In the genomic region with DNA sequence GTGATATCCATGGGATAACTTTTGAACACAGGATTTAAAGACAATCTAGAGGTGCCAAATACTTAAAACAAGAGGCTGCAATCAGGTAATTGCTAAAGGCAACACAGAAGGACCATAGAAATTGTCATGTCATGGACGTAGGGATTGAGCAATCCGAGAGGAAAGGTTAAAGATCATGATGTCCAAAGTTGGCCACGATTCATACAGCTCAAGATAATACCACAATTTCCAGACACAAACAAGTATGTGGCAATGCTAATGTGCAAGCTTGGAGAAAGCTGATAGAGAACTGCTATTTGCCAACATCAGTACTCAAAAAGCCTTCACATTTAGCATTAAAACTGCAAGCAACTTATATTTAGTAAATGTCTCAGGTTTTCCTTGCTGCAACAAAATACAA, we compare ENCODE assay signal across 31 mouse cellular contexts. TPM values are rescaled to one million over a fixed set of nuclear protein-coding genes. Genes with fewer than 3 reads are reported as not detected.
DNase-seq lines count a peak whose midpoint lies in the region; ATAC-seq and TF ChIP-seq lines count a peak whose summit lies in the region.
"Had no signal": no experiment of that assay in that cellular context is flagged by ENCODE, and none has a peak within 500 bp of the region (broad histone marks: within the 10 kb centered on the region; RNA-seq: fewer than 3 reads in every experiment).

No protein-coding gene starts in this region.

- no peaks in the 10 kb centered on the region for H3K36me3 ChIP-seq in intestine, embryonic 16.5 days (ENCODE audit: control insufficient read depth, insufficient read depth, low read length)
- no peaks in the 10 kb centered on the region for H3K36me3 ChIP-seq in intestine, embryonic 15.5 days
- no peaks in the 10 kb centered on the region for H3K36me3 ChIP-seq in liver, postnatal 0 days (replicated peaks; ENCODE audit: insufficient read depth, low read length)
- H3K36me3 ChIP-seq: heart, embryonic 12.5 days; heart, embryonic 15.5 days; hindbrain, embryonic 10.5 days had no signal

- H3K4me1 ChIP-seq in intestine, embryonic 16.5 days (ENCODE audit: control insufficient read depth, insufficient read depth, low read length) = no peaks in the 10 kb centered on the region
- no peaks in the 10 kb centered on the region for H3K4me1 ChIP-seq in intestine, embryonic 15.5 days (replicated peaks)
- 0 out of 2 replicates have a peak, but pooled peaks cover 3% of the 10 kb centered on the region for H3K4me1 ChIP-seq in liver, postnatal 0 days (ENCODE audit: insufficient read depth)
- H3K4me1 ChIP-seq: heart, embryonic 12.5 days; heart, embryonic 15.5 days; hindbrain, embryonic 10.5 days had no signal

- ATAC-seq in intestine, embryonic 16.5 days = peak; percentile 46; the same call in 1 of the 2 replicates
- ATAC-seq in intestine, embryonic 15.5 days = no peak
- ATAC-seq in liver, postnatal 0 days = peak; percentile 56; the same call in 1 of the 2 replicates
- ATAC-seq: activated CD4-positive, CD25-positive, alpha-beta regulatory T cell, adult 4 months; CD4-positive, CD25-positive, alpha-beta regulatory T cell, adult 4 months; forebrain, embryonic 14.5 days; forebrain, postnatal 0 days had no signal

- no peak overlapping the region for H3K27ac ChIP-seq in intestine, embryonic 16.5 days (ENCODE audit: low read length)
- H3K27ac ChIP-seq in intestine, embryonic 15.5 days = no peak overlapping the region
- peak overlapping the region; percentile 51; the same call in 1 of the 2 replicates for H3K27ac ChIP-seq in liver, postnatal 0 days (ENCODE audit: low read depth)
- H3K27ac ChIP-seq: gastrocnemius, adult 2 months; heart, embryonic 15.5 days; hindbrain, embryonic 10.5 days; hindbrain, embryonic 14.5 days had no signal

- no peak overlapping the region for H3K4me2 ChIP-seq in intestine, embryonic 16.5 days (ENCODE audit: low read depth, low read length)
- no peak overlapping the region for H3K4me2 ChIP-seq in intestine, embryonic 15.5 days (replicated peaks)
- no peak overlapping the region for H3K4me2 ChIP-seq in liver, postnatal 0 days (ENCODE audit: low read depth, low read length)
- H3K4me2 ChIP-seq: heart, embryonic 12.5 days; heart, embryonic 15.5 days; hindbrain, embryonic 14.5 days had no signal

- TF ChIP-seq EP300 in liver, postnatal 0 days (IDR thresholded peaks at IDR 0.05; ENCODE audit: low read depth) = peak; percentile 44; the same call in 1 of the 2 replicates

- no peaks in the 10 kb centered on the region for H3K27me3 ChIP-seq in intestine, embryonic 16.5 days (replicated peaks; ENCODE audit: control insufficient read depth, insufficient read depth, low read length)
- H3K27me3 ChIP-seq in intestine, embryonic 15.5 days (replicated peaks) = no peaks in the 10 kb centered on the region
- no peaks in the 10 kb centered on the region for H3K27me3 ChIP-seq in liver, postnatal 0 days (ENCODE audit: insufficient read depth, low read length)
- H3K27me3 ChIP-seq: heart, embryonic 12.5 days; heart, embryonic 15.5 days had no signal

- no peaks in the 10 kb centered on the region for H3K9me3 ChIP-seq in intestine, embryonic 16.5 days (ENCODE audit: control insufficient read depth, low read length)
- H3K9me3 ChIP-seq in intestine, embryonic 15.5 days = no peaks in the 10 kb centered on the region
- no peaks in the 10 kb centered on the region for H3K9me3 ChIP-seq in liver, postnatal 0 days (ENCODE audit: low read length)
- H3K9me3 ChIP-seq: heart, embryonic 12.5 days; heart, embryonic 15.5 days; hindbrain, embryonic 10.5 days had no signal

- no peak for TF ChIP-seq CTCF in liver, postnatal 0 days (IDR thresholded peaks at IDR 0.05; ENCODE audit: low read depth)

- DNase-seq in liver, postnatal 0 days = no peak
- DNase-seq in liver = no peak
- peak; percentile 12 for DNase-seq in adipocyte (ENCODE audit: low spot score)
- DNase-seq in Muller cell, postnatal 12 days (ENCODE audit: inconsistent ontology term) = no peak
- no peak for DNase-seq in urinary bladder, postnatal 4 days (ENCODE audit: low spot score in 2 of 2)
- DNase-seq: adrenal gland, postnatal 10 days; adrenal gland, postnatal 36 days; cerebellum, adult 18-20 months; cerebellum, adult 9-10 months; cerebellum, postnatal 14 days; forebrain, postnatal 0 days; gastrocnemius, adult 2 months; gastrocnemius, postnatal 14 days; heart, adult 18-20 months; heart, postnatal 10 days; heart, postnatal 36 days had no signal

- H3K4me3 ChIP-seq in intestine, embryonic 16.5 days (ENCODE audit: low read length) = no peak overlapping the region
- H3K4me3 ChIP-seq in intestine, embryonic 15.5 days (replicated peaks) = no peak overlapping the region
- no peak overlapping the region for H3K4me3 ChIP-seq in liver, postnatal 0 days (ENCODE audit: low read depth, low read length)
- H3K4me3 ChIP-seq: gastrocnemius, adult 2 months; heart, embryonic 12.5 days; heart, embryonic 15.5 days; hindbrain, embryonic 10.5 days had no signal

- WGBS in intestine, embryonic 16.5 days = 64% methylated on average over 3 of the region's 3 CpGs
- WGBS in intestine, embryonic 15.5 days = 67% methylated on average over 3 of the region's 3 CpGs
- WGBS in liver, postnatal 0 days (ENCODE audit: insufficient replicate concordance) = 44% methylated on average over 3 of the region's 3 CpGs

- H3K9ac ChIP-seq in intestine, embryonic 16.5 days (ENCODE audit: low read depth, low read length) = no peak overlapping the region
- no peak overlapping the region for H3K9ac ChIP-seq in intestine, embryonic 15.5 days
- H3K9ac ChIP-seq in liver, postnatal 0 days (replicated peaks) = no peak overlapping the region
- H3K9ac ChIP-seq: forebrain, postnatal 0 days; heart, embryonic 12.5 days; heart, embryonic 15.5 days; hindbrain, embryonic 14.5 days had no signal

RNA-seq across cellular contexts. Expression of a gene that starts 26.7 kb away (rescaled TPM):
- polyA plus RNA-seq in intestine, embryonic 16.5 days (2015; fragmentation: Nextera tagmentation; extraction: Ambion mirVana) = 1.8 and 2.7 TPM in 2 replicates
- polyA plus RNA-seq in intestine, embryonic 15.5 days (2015; fragmentation: Nextera tagmentation; extraction: Ambion mirVana) = 2.9 TPM in 2 replicates
- polyA plus RNA-seq in liver, postnatal 0 days (2015; fragmentation: Nextera tagmentation; extraction: Ambion mirVana) = 3.7 and 4.4 TPM in 2 replicates
- polyA plus RNA-seq: activated CD4-positive, CD25-positive, alpha-beta regulatory T cell, adult 4 months; C2C12; CD4-positive, CD25-positive, alpha-beta regulatory T cell, adult 4 months; embryonic facial prominence, embryonic 11.5 days; embryonic facial prominence, embryonic 14.5 days; forebrain, embryonic 11.5 days; forebrain, embryonic 14.5 days; forebrain, postnatal 0 days; frontal cortex, adult 2 months; gonadal fat pad, adult 2 months; heart, embryonic 12.5 days; heart, embryonic 15.5 days; hindbrain, embryonic 10.5 days; hindbrain, embryonic 14.5 days had no signal
